Mouse (Mus musculus) G1E (cell line): ENCODE results near the gene Spaca7.

ENCODE experiments used
- CTCF ChIP-seq: IDR thresholded peaks from 2 replicates; pipeline ENCODE4 v1.5.1; 2012; ENCODE audit warnings: low read depth, low read length, inconsistent platforms, mixed read lengths
- GATA1 ChIP-seq: IDR thresholded peaks from 2 replicates; pipeline ENCODE4 v1.6.1; 2012; ENCODE audit warnings: borderline replicate concordance, low read length, inconsistent platforms, mixed read lengths
- GATA2 ChIP-seq: IDR thresholded peaks from 2 replicates; pipeline ENCODE4 v1.6.1; 2012; ENCODE audit warnings: low read depth, low read length, inconsistent platforms, borderline replicate concordance
- POLR2AphosphoS5 ChIP-seq: IDR thresholded peaks from 2 replicates; pipeline ENCODE4 v1.6.1; 2012; ENCODE audit warnings: low read depth, low read length, inconsistent platforms; ENCODE audit not compliant: insufficient replicate concordance
- TAL1 ChIP-seq: conservative IDR thresholded peaks from 2 replicates; pipeline ENCODE4 v1.6.1; 2012; ENCODE audit warnings: low read depth, low read length, inconsistent platforms, mixed read lengths

GRCm38 (mm10) chr8:12609752-12610449, 37.1 kb downstream of the Spaca7 start:
- TF ChIP-seq CTCF, result no peak
- TF ChIP-seq TAL1, result no peak
- TF ChIP-seq GATA1, result no peak
- TF ChIP-seq POLR2AphosphoS5, result no peak
- TF ChIP-seq GATA2, result no peak
